Mouse (Mus musculus) lung, postnatal 0 days (tissue): ENCODE measurements around the gene Lce3b.

Source experiments
- CTCF ChIP-seq: IDR thresholded peaks from 2 replicates; pipeline ENCODE4 v1.5.1; 2016; ENCODE audit warnings: antibody characterized with exemption, mild to moderate bottlenecking
- EP300 ChIP-seq: IDR thresholded peaks from 2 replicates; pipeline ENCODE4 v1.6.1; 2016; ENCODE audit warnings: antibody characterized with exemption, mild to moderate bottlenecking, control low read depth

GRCm38 (mm10) chr3:92894489-92894888, 38.3 kb upstream of the Lce3b start:
- TF ChIP-seq CTCF, result no peak
- TF ChIP-seq EP300, result no peak
